Mouse (Mus musculus): ENCODE data around the gene Csnk1d.

The Csnk1d gene

GRCm38 (mm10) chr11:120990951-120991526, at the start of gene Csnk1d:
Csnk1d (minus strand) TSS chr11:120991330.
- DNase-seq (ENCODE audit: low read depth) = peak; percentile 97

DNA sequence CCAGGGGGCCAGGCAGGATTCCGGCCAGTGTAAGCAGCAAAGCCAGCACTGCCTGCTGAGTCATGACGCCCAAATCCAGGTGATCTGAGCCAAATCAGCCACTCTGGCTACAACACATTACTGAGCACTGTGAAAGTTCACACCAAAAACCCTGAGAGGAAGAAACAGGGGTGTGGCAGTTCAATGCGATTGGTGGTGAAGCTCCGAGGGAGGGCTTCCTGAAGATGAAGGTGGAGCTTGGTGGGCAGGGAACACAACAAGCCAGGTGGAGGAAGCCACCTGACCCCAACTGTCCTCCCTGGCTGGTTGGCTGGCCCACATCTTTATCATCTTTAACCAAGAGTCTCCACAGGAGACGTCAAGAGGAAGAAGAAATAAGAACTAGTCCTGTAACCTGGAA, 48.2 kb upstream of the Csnk1d start, which contains the start of gene Cd7:
Gene Cd7, minus strand, starts transcription at position 117 of the 400 bp plus-strand sequence.
- no peak for DNase-seq (ENCODE audit: low read depth)

DNA sequence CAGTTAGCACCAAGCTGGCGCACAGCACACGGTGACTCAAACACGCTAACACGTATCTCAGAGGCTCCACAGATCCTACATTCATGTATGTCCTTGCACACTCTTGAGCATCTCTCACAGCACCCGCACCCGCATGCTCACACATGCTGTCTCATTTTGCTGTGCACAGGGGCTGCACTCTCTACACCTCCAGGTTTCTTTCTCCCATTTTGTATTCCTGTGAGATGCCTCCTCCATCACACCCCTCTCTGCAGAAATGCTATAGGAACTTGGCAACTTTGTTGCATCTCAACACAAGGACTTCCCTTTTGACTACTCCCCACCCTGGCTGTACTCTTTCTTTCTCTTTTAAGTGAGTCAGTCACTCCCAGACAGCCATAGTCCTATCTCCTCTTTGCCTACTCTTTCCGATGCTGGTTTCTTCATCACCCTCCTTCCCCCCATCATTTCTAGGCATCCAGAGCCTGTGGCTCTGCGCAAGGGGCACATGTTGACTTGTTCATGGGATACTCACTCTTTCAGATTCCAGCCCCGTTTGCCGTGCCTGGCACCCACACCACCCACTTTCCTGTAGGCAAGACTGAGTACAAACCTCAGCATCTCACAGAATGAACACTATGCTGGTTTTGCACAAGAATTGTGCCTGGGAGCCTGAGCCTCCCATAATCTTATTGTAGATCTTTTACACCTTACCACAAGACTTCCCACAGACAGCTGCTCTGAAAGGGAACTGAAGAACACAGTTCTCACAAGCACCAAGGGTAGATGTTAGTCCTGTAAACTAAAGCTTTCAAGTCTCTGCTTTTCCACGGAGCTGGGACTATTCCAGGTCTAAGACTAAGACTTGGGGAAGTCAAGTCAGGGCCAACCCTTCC, 47.5 kb upstream of the Csnk1d start:
- peak; percentile 8 for DNase-seq (ENCODE audit: low read depth)

DNA sequence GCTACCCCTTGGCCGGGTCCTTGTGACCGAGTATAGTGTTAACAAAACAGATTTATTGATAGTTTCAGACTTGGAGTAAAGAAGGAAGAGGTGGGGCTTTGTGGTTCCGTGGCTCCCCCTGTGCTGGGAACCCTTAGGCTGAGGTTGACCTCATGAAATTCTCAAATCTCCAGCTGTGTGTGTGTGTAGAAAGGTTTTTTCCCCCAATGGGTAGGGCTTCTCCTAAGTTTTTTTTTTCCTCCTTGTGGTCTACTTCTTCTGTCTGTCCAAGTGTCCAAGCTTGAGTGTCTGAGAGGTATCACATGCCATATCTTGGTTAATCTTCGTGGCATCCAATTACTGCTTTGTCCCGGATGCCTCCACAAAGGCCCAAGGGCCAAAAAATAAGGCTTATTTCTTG, 42.0 kb upstream of the Csnk1d start:
- DNase-seq (ENCODE audit: low read depth) = no peak

DNA sequence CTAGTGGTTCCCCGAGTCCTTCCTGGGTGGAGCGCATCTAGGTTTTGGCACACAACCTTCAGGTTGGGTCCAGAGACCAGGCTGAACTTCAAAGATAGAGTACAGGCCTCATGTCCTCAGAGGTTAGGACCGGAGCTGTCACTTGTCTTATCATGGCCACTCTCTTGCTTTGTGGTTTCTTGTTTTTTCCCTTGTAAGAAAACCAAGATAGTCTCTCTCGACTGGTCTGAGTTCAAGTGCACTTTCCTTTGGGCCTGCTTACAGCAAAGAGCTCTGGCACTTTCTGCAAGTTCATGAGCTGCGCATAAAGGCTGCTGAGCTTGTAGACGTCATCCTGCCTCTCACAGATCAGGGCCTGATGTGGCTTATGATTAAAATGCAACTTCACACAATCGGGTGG, 36.1 kb upstream of the Csnk1d start:
- DNase-seq (ENCODE audit: low read depth) = no peak

DNA sequence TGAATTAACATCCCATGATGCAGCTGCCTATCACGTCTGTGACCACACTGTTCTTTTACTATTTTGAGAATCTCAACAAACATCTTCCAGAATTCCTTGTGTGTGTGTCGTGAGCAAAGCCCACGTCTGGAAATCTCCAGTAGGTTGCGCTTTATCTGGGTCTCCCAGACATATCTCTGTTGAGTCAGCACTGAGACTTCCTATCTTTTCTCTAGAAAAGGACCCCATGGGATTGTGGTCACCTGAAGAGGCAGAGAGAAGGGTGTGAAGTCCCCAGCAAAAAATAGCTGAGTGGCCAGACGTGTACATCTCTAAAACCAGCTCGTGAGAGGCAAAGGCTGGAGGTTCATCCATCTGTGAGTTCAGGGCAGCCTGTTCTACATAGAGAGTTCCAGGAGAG, 33.0 kb upstream of the Csnk1d start:
- DNase-seq (ENCODE audit: low read depth) = no peak

- no peak for DNase-seq (ENCODE audit: low read depth)
Observed at GRCm38 (mm10) chr11:121019501-121019900, 28.4 kb upstream of the Csnk1d start.

DNA sequence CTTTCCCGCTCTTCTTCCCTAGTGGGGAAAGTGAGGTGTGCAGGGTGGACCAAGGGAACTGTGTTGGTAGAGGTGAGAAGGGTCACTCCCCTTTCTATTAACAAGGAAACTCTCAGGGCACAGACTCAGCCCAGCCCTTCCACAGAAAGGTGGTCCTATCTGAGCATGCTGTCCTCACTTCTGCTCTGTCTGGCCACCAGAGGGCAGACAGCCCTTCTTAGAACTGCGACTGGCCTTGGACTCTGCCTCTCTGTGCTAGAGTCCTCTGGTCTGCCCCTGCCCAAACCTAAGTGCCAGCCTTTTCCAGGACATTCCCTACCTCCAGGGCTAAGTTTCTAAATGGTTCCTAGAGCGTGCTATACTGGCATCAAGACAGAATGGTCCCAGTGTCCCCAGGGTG, 26.6 kb upstream of the Csnk1d start:
- DNase-seq (ENCODE audit: low read depth) = peak; percentile 85

- no peak for DNase-seq (ENCODE audit: low read depth)
Observed at GRCm38 (mm10) chr11:121015472-121015871, 24.3 kb upstream of the Csnk1d start.

- DNase-seq (ENCODE audit: low read depth) = peak; percentile 27
Observed at GRCm38 (mm10) chr11:121014896-121015300, 23.8 kb upstream of the Csnk1d start.

DNA sequence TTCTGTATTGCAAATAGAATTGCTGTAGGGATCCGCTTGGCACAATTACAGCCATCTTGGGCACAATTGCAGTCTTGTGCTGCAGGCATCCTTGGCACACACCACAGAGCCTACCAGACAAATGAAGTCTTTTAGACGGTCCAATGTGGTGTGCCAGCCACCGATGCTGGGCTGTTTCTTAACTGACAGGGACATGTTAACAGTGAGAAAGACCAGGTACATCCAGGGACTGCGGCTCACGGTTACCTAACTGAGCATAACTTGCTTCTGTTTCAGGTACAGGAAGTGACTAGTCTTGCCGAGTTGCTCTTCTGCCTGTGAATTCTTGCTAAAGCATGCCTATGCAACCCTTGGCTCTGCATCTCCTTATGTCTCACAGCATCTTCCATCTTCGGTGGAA, 22.5 kb upstream of the Csnk1d start:
- DNase-seq (ENCODE audit: low read depth) = no peak

DNA sequence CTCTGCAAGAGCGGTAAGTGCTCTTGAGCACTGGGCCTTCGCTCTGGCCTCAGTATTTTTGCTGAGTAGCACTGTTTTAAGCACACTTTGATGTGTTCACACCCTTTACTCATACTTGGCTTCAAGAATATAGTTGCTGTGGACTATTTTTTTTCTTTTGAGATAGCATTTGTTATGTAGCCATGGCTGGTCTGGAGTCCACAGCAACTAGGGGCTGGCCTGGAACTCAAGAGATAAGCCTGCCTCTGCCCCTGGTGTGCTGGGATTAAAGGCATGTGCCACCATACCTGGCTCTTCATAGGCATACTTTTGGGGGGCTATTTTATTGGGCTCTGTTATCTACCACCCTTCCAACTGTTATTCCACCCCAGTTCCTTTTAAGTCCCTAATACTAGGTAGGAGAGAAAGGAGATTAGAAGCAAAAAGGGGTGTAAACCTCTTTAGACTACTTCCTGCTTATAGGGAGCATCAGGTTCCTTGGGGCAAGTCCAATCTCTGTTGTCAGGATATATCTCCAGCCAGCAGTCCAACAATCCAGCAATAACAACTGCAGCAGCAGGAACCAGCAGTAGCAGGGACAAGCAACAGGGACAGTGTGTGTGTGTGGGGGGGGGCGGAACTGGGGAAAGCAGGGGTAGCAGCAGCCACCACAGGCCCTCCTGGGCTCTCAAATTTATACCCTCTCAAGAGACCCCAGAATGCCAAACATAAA, 19.1 kb upstream of the Csnk1d start:
- DNase-seq (ENCODE audit: low read depth) = no peak

DNA sequence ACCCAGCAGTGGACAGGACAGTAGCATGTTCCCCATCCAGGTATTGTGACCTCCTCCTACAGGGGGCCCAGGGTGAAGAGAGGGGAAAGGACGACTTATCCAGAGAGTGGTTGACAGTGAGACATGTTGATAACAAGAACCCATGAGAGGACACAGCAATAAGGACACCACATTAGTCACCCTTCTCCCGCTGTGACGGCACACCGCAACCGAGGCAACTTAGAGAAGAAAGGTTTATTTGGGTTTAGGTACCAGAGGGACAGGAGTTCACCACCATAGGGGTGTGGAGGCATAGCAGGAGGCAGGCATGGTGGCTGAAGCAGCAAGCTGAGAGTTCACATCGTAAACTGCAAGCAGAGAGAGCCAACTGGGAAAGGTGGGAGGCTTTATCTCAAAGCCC, 15.1 kb upstream of the Csnk1d start:
- no peak for DNase-seq (ENCODE audit: low read depth)

DNA sequence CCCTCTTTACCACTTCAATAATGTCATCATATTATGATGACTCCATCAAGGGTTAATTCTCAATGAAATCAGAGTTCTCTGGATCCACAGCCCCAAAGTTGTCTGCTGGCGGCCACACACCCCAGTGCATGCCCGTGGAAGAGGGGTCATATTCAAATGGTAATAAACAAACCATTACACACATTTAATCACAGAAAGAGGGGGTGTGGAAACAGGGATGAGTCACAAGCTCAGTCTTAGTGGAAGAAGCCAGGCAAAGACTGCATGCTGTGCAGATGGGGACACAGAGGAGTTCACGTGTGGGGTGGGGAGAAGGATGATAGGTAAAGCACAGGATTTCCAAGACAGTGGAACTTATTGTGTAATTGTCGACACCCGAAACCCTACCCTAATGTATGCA, 13.2 kb upstream of the Csnk1d start:
- peak; percentile 70 for DNase-seq (ENCODE audit: low read depth)

DNA sequence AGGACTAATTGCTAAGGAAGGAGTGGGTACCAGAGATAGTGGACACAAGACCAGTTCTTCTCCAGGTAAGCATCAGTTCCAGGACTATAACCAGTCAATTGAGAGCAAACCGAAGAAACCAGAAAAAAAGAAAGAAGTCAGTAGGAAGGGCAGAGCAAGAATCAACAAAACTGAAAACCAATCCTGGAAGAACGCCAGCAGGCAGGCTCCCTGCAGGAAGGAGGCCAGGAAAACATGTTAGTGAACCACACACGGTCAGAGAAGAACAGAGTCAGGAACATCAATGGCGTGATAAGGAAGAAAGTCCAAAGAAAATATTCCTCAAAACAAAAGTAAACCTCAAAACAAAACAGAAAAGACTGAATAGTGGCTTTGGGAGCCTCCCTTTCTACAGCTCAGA, 10.8 kb upstream of the Csnk1d start:
- DNase-seq (ENCODE audit: low read depth) = peak; percentile 73

DNA sequence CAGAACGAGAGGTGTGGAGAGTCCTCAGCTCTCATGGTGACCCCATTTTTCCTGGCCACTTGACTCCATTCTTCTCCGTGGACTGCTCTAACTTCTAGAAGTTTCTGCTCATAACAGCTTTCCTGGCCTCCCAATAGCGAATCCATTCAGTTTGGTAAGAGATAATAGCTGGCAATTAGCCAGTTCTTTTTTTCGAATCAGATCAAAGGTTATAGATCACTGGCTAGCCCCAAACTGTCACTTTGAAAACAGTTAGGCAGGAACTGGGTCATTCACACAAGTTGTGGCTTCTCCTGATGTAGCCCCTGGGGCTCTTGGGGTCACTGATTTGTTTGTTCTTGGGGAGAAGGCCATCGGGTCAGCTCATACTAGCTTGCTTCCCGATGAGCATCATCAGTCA, 3.6 kb upstream of the Csnk1d start:
- no peak for DNase-seq (ENCODE audit: low read depth)

DNA sequence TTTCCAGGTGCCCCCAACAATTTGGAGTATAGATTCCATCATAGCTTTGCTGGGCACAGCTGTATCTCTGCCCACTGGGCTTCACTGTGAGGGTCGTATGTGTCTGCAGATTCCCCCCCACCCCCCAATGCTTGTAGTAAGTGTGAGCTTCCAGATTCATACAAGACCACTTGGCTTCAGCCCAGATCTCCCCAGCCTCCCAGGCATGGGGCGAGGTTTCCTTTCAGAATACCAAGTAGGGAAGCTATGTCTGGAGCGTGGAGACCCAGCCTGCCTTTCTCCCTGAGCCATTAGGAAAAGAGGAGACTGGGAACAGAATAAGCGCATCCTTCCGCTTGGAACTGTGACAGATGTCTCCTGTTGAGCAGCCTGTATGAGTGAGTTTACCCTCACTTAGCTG, 2.5 kb upstream of the Csnk1d start:
- DNase-seq (ENCODE audit: low read depth) = no peak

GRCm38 (mm10) chr11:120993080-120993479, 1.9 kb upstream of the Csnk1d start:
- DNase-seq (ENCODE audit: low read depth) = no peak

DNA sequence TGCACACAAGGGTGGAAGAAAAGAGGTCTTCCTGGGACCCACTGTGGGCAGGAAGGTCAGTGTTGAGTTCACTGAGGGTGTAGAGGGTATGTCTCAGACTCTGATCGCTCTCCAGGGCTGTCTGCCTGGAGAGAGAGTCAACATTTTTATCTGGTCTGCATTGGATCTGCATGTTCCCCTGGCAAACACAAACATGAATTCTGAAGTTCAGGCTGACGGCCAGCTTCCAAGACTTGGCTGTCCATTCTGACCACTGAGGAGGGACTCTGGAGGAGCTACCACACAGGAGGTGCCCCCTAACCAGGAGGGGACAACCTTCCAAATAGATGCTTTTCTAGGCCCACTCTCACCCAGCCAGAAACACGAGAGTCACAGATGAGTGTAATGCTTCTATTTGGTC, 661 bp upstream of the Csnk1d start:
- peak; percentile 44 for DNase-seq (ENCODE audit: low read depth)

DNA sequence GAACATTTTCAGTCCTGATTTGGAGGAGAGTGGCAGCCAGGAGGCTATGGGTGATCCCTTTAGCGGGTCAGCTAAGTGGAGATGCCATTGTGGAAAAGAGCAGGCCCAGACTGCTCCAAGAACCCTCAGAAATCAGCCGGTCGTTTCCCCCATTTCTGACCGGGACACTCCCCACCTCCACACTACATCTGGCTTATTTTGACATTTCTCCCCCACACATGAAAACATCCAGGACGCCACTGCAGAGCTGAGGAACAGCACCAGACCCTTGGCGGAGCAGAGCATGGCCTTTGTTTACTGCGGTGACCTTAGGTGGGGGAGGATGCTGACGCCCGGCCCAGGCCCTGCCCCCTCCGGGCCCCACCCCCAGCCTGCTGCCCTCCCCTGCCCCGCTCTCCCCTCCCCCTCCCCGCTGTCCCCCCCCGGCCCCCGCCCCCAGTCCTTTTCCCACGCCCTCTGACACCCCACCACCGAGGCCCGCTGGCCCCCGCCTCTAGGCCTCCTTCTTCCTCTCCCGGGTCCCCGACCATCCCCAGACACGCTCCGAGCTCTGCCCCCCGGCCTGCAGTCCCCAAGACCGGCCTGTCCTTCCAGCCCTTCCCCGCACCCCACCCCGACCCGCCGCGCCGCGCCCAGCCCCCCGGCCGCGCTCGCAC, 876 bp downstream of the Csnk1d start:
- peak; percentile 61 for DNase-seq (ENCODE audit: low read depth)

GRCm38 (mm10) chr11:120989523-120989922, 1.6 kb downstream of the Csnk1d start:
- DNase-seq (ENCODE audit: low read depth) = peak; percentile 19

DNA sequence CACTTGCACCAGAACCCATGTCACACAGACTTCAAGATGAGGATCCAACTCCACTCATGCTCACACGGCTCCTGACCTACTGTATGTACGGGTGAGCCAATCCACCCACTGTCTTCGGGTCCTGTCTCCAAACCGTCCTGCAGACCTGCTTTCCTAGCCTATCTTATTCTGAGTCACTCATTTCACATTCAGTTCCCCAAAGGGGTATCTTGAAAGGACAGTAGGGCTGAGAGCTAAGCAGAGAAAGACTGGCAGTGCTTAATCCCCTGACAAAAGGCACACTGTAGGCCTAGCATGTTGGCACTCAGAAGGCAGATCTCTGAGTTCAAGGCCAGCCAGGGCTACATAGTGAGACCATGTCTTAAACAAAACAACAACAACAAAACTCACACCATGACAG, 2.7 kb downstream of the Csnk1d start:
- DNase-seq (ENCODE audit: low read depth) = no peak
